Mouse (Mus musculus): ENCODE results near the gene Gm3476. TPM values are rescaled to one million over a fixed set of nuclear protein-coding genes. Genes with fewer than 3 reads are reported as not detected.

The Gm3476 gene
- not detected for polyA plus RNA-seq (2017; shearing (Covaris generic))

DNA sequence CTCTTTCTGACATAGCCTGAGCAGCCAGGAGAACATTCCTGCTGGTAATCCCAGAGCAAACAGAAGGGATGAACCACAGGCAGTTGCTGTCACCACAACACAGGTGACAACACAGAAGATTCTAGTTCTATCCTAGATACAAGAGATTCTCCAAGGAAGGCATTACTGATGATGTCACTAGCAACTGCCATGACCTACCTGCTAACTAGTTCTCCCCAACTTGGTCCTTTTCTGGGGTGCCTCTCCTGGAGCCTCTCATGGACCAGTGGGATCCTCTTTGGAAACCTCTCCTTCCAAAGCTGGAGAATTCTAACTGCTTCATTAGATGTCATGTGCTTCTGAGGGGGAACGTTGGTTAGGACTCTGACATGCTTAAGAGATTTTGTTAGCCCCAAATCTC lies at the start of gene Gm3476:
TSS of gene Gm3476 (minus strand) at position 101 of the 400 bp plus-strand sequence.

DNA sequence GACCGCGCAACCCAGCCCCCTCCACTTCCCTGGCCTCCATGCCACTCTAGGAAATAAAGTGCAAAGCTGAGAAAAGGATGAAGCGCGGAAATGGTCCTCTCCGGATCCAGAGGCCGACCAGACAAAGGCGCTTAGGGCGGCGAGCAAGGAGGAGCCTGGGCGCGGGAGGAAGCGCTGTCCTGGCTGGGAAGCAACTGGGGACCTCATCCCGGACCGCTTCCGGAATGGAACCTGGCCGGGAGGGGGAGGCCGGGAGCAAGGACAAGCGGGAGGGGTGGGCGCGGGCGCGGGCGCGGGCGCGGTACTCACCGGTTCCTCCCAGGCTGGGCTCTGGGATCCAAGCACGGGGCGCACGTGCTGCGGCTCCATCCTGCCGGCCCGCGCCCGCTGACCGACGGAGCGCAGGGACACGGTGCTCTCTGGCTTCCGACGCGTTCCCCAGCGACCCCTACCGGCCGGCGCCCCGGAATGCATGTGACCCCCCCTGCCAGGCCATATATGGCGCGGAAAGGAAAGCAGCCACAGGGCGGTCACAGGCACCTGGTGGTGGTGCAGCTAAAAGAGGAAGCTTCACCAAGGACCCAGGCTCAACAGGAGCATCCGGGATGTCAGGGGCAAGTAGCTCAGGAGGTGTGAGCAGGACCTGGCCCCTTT lies 17.2 kb downstream of the Gm3476 start, which contains the start of gene Gm3468:
TSS of gene Gm3468 (minus strand) at position 394 of the 654 bp plus-strand sequence.

DNA sequence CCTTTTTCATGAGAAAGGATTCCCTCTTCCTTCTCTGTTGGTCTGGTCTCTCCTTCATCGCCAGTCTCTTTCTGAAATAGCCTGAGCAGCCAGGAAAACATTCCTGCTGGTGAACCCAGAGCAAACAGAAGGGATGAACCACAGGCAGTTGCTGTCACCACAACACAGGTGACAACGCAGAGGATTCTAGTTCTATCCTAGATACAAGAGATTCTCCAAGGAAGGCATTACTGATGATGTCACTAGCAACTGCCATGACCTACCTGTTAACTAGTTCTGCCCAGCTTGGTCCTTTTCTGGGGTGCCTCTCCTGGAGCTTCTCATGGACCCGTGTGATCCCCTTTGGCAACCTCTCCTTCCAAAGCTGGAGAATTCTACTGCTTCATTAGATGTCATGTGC lies 31.8 kb downstream of the Gm3476 start, which contains the start of gene Gm8206:
TSS of gene Gm8206 (minus strand) at position 101 of the 400 bp plus-strand sequence.

DNA sequence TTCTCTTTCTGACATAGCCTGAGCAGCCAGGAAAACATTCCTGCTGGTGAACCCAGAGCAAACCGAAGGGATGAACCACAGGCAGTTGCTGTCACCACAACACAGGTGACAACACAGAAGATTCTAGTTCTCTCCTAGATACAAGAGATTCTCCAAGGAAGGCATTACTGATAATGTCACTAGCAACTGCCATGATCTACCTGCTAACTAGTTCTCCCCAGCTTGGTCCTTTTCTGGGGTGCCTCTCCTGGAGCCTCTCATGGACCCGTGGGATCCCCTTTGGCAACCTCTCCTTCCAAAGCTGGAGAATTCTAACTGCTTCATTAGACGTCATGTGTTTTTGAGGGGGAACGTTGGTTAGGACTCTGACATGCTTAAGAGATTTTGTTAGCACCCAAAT lies 67.4 kb downstream of the Gm3476 start, which contains the start of gene Gm6337:
TSS of gene Gm6337 (minus strand) at position 101 of the 400 bp plus-strand sequence.

Other genes starting within 250 kb of the Gm3476 start
- not detected for gene Gm8237, start 245.4 kb downstream of the Gm3476 start, polyA plus RNA-seq (2017; shearing (Covaris generic))
- not detected for gene Gm3248, start 164.1 kb downstream of the Gm3476 start, polyA plus RNA-seq (2017; shearing (Covaris generic))
- gene Gm3453, start 146.7 kb downstream of the Gm3476 start, polyA plus RNA-seq (2017; shearing (Covaris generic)): not detected
- not detected for gene Gm6337, start 67.5 kb downstream of the Gm3476 start, polyA plus RNA-seq (2017; shearing (Covaris generic))
- 0.43 TPM for gene Gm8206, start 31.9 kb downstream of the Gm3476 start, polyA plus RNA-seq (2017; shearing (Covaris generic))
- gene Gm3468, start 17.1 kb downstream of the Gm3476 start, polyA plus RNA-seq (2017; shearing (Covaris generic)): 1.1 TPM
- gene Gm21560, start 93.5 kb upstream of the Gm3476 start, polyA plus RNA-seq (2017; shearing (Covaris generic)): not detected
- gene Gm3411, start 161.4 kb upstream of the Gm3476 start, polyA plus RNA-seq (2017; shearing (Covaris generic)): not detected
- not detected for gene Gm21103, start 179.0 kb upstream of the Gm3476 start, polyA plus RNA-seq (2017; shearing (Covaris generic))
- not detected for gene Gm3618, start 217.9 kb upstream of the Gm3476 start, polyA plus RNA-seq (2017; shearing (Covaris generic))

All from effector memory CD4-positive, alpha-beta T cell, adult 7 months (primary cell).